Mouse (Mus musculus) limb, embryonic 11.5 days (tissue): ENCODE measurements at regions not wholly inside any gene's neighbourhood (a gene's known extent, or its start where the extent isn't known, plus 50 kb on each side); places are given as distances from the start of the nearest gene placed in this dataset.

ENCODE experiments used
- ATAC-seq: fragments of 200-750 bp; cut with Nextera tagmentation; 2 replicates; pipeline ENCODE4 v1.8.0; 2017; ENCODE audit warnings: low read depth; ENCODE audit not compliant: insufficient number of reproducible peaks, low FRiP score, low TSS enrichment
- DNase-seq: peaks from one replicate; pipeline ENCODE4 v3.0.0-alpha.2; 2015; ENCODE audit warnings: low spot score
- H3K27ac ChIP-seq: fragments of 300-500 bp; sonication (generic); replicated peaks from 2 replicates; pipeline ENCODE4 v1.5.1; 2014; ENCODE audit warnings: low read depth, mild to moderate bottlenecking, low read length
- H3K27me3 ChIP-seq: fragments of 300-500 bp; sonication (generic); 2 replicates; pipeline ENCODE4 v1.6.1; 2014; ENCODE audit warnings: mild to moderate bottlenecking, low read length, mixed read lengths; ENCODE audit not compliant: control insufficient read depth, insufficient read depth
- H3K36me3 ChIP-seq: fragments of 300-500 bp; sonication (generic); 2 replicates; pipeline ENCODE4 v1.6.1; 2014; ENCODE audit warnings: mild to moderate bottlenecking, low read length, moderate library complexity, mixed read lengths; ENCODE audit not compliant: control insufficient read depth, insufficient read depth
- H3K4me1 ChIP-seq: fragments of 300-500 bp; sonication (generic); 2 replicates; pipeline ENCODE4 v1.6.1; 2014; ENCODE audit warnings: low read length, mixed read lengths; ENCODE audit not compliant: control insufficient read depth, insufficient read depth
- H3K4me2 ChIP-seq: fragments of 300-500 bp; sonication (generic); 2 replicates; pipeline ENCODE4 v1.6.1; 2014; ENCODE audit warnings: low read depth, mild to moderate bottlenecking, moderate library complexity; ENCODE audit not compliant: severe bottlenecking
- H3K4me3 ChIP-seq: fragments of 300-500 bp; sonication (generic); 2 replicates; pipeline ENCODE4 v1.5.1; 2014; ENCODE audit warnings: low read depth, low read length
- H3K9ac ChIP-seq: fragments of 300-500 bp; sonication (generic); 2 replicates; pipeline ENCODE4 v1.6.1; 2014; ENCODE audit warnings: mild to moderate bottlenecking, low read length
- H3K9me3 ChIP-seq: fragments of 300-500 bp; sonication (generic); 2 replicates; pipeline ENCODE4 v1.6.1; 2016; ENCODE audit warnings: low read length; ENCODE audit not compliant: control insufficient read depth
- whole genome bisulfite sequencing: fragments of 180-500 bp; shearing (Covaris S2); extraction: QIAGEN DNeasy Blood & Tissue Kit; methylation state at CpG from one replicate; pipeline ENCODE4 v1.1.7; 2014; 5-methylcytosine and 5-hydroxymethylcytosine counted together

DNA sequence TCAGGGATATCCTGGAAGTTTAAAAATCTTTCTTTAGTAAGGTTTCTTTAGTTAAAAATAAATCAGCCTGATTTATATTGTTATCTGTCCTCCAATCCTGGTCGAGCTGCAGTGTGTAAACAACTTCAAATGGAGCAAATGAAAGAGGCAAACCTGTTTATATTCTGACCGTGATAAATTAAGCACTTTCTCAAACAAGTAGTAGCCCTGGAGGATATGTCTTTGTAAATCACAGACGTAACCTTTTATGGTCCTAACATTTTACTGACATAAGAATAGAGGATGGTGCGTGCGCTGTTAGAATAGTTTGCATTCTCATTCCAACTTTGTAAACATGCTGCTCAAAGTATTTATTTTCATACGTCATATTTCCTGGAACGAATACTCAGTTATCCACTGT lies 113.3 kb upstream of the Itga4 start:
- no peak for DNase-seq
- H3K27ac ChIP-seq: no peak overlapping the region
- no peak overlapping the region for H3K9ac ChIP-seq
- WGBS: 30% methylated on average over 7 of the region's 7 CpGs
- H3K9me3 ChIP-seq: no peaks in the 10 kb centered on the region
- no peaks in the 10 kb centered on the region for H3K27me3 ChIP-seq
- no peak for ATAC-seq
- no peak overlapping the region for H3K4me2 ChIP-seq
- no peaks in the 10 kb centered on the region for H3K36me3 ChIP-seq
- H3K4me3 ChIP-seq: no peak overlapping the region
- no peaks in the 10 kb centered on the region for H3K4me1 ChIP-seq

DNA sequence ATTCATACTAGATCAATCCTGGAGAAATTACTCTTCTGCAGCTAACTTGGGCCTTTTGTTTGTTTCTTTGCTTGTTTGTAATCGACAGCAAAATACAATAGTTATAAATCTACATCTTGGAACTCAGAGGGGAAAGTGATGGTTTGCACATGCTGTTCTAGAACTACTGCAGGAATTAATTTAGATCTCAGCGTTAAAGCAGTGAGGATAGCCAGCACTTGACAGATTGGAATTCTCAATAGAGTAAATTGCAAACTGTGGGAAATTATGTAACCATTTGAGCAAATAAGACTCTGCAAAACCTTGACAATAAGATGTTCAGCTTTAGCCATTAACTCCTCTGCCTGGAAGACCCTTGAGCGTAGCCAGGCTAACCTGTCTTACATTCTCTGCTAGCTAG lies 112.0 kb upstream of the Itga4 start:
- Histone ChIP-seq H3K4me1 (no peaks in the 10 kb centered on the region), H3K9me3 (no peaks in the 10 kb centered on the region), H3K4me2 (no peak overlapping the region), H3K9ac (no peak overlapping the region), H3K4me3 (no peak overlapping the region), H3K27ac (no peak overlapping the region), H3K36me3 (no peaks in the 10 kb centered on the region), H3K27me3 (no peaks in the 10 kb centered on the region)
- ATAC-seq (no peak), DNase-seq (no peak)
- 49% methylated on average over 3 of the region's 3 CpGs for WGBS

DNA sequence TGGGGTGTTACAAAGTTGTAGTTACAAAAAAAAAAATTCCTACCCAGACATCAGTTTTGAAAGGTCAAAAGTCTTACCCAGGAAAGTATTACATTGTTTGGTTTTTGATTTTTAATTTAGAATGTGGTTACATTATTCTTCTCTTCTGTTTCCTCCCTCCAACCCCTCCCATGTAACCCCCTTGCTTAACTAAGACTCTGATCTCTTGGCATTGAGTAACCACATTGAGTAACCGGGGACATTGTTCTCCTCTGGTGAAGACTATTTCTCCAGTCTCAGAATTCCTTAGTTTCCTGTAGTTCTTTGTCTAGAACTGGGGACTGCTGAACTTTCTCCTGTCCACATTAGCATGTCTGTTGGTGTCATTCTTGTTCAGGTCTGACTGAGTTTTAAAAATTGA lies 109.3 kb upstream of the Itga4 start:
- H3K4me3 ChIP-seq: no peak overlapping the region
- H3K9ac ChIP-seq: no peak overlapping the region
- 82% methylated on average over 1 of the region's 1 CpGs for WGBS
- ATAC-seq (no peak), DNase-seq (no peak)
- no peaks in the 10 kb centered on the region for H3K36me3 ChIP-seq
- no peaks in the 10 kb centered on the region for H3K9me3 ChIP-seq
- no peaks in the 10 kb centered on the region for H3K27me3 ChIP-seq
- no peak overlapping the region for H3K27ac ChIP-seq
- H3K4me1 ChIP-seq: no peaks in the 10 kb centered on the region
- no peak overlapping the region for H3K4me2 ChIP-seq

DNA sequence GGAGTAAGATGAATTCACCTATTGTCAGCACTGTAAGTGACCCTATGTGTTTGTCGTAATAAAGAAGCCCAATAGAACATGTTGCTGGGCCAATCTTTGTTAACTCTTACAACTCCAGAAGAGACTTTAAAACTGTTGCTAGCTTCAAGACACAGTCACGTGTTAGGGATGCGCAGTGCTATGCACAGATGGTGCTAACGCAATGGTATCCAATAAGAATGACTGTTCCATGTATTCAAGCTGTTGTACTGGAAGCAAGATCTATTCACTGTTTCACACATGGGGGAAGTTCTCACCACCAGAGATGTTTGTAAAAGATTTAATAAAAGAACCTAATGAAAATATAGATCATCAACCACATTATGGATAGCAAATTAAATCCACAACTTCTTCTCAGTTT lies 108.7 kb upstream of the Itga4 start:
- no peak overlapping the region for H3K27ac ChIP-seq
- H3K9me3 ChIP-seq: no peaks in the 10 kb centered on the region
- DNase-seq: no peak
- no peaks in the 10 kb centered on the region for H3K27me3 ChIP-seq
- no peaks in the 10 kb centered on the region for H3K36me3 ChIP-seq
- no peak overlapping the region for H3K4me2 ChIP-seq
- no peak overlapping the region for H3K4me3 ChIP-seq
- WGBS: 93% methylated on average over 4 of the region's 4 CpGs
- ATAC-seq: no peak
- no peaks in the 10 kb centered on the region for H3K4me1 ChIP-seq
- no peak overlapping the region for H3K9ac ChIP-seq

DNA sequence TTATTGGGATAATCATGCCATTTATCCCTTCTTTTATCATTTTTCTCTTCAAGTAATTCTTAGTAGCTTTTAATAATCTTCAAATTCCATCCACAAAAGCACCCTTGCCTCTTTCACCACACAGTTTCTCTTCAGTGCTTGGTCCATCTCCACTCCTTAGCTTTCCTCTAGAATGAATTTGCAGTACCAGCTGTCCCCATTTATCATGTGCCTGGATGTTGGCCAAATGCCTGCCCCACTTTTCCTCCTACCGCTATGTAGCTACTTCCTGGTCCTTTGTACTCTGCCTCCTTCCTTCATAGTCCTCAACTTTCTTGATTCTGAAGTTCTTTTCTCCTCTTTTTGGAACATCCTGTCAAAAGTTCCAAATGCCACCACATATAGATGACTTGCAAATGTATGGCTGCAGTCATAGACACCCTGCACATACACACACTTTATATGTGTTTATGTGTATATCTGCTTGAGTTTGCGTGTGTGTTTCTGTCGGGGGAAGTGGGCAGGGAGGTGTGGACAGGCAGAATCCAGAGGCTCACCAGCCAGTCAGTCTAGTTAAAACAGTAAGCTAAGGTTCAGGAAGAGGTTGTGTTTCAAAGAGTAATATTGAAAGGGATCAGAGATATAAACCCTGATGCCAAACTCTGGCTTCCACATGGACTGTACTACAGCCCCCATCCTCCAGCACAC lies 106.1 kb upstream of the Itga4 start:
- Histone ChIP-seq H3K36me3 (no peaks in the 10 kb centered on the region), H3K27me3 (no peaks in the 10 kb centered on the region), H3K4me2 (no peak overlapping the region), H3K9me3 (no peaks in the 10 kb centered on the region), H3K9ac (no peak overlapping the region), H3K27ac (no peak overlapping the region), H3K4me3 (no peak overlapping the region), H3K4me1 (no peaks in the 10 kb centered on the region)
- no peak for ATAC-seq
- DNase-seq: no peak
- 83% methylated on average over 3 of the region's 3 CpGs for WGBS

DNA sequence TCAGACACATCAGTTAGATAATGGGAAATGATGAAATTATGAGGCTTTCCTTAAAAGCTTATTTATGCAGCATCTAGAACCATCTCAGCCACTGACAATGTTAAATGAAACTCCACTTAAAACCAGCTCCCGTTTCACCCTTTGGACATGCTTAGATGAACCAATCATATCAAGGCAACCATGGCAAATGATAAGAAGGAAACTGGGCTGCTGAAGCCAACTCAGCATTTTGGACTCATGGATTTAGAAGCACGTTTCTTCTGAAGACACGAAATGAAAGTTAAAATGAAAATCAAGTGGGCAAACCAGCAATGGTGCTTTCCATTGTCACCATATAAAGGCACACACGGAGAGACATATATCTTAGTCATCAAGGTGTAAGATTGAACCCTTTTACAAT lies 103.6 kb upstream of the Itga4 start:
- ATAC-seq: no peak

DNA sequence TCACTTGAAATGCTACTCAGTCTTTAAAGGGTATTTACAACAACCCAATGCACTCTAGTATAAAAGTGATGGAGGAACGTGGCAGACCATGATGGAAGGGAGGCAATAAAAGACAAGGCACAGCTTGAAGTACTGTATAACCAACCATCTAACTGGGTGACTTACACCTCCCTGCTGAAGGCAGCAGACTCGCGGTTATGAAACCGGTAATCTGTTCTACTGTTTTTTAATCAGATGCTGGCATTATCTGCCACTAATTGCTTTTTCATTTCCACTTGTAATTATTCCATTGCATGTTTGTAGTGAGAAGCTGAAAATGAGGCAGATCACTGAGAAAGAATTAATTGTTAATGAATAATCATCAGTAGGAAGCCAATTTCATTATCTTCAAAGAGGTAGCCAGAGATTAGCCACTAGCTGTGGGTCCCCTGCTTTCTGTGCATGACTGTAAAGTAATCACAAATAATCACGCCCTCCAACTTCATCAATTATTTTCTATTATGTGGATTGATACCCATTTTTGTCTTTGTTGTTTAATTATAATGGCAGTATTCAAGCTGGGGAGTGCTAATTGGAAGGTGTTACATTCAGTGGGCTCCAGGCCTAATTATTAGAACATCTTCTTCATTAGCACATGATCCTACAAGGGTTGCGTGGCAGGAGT lies 103.1 kb upstream of the Itga4 start:
- Histone ChIP-seq H3K36me3 (no peaks in the 10 kb centered on the region), H3K9ac (no peak overlapping the region), H3K27me3 (no peaks in the 10 kb centered on the region), H3K4me2 (no peak overlapping the region), H3K4me3 (no peak overlapping the region), H3K9me3 (no peaks in the 10 kb centered on the region), H3K4me1 (no peaks in the 10 kb centered on the region), H3K27ac (no peak overlapping the region)
- no peak for DNase-seq
- ATAC-seq: no peak
- WGBS: 56% methylated on average over 6 of the region's 6 CpGs

More for the DNA sequence above, 103.6 kb upstream of the Itga4 start:
- 72% methylated on average over 4 of the region's 4 CpGs for WGBS
- Histone ChIP-seq H3K27me3 (no peaks in the 10 kb centered on the region), H3K4me3 (no peak overlapping the region), H3K4me1 (no peaks in the 10 kb centered on the region), H3K9ac (no peak overlapping the region), H3K36me3 (no peaks in the 10 kb centered on the region), H3K9me3 (no peaks in the 10 kb centered on the region), H3K4me2 (no peak overlapping the region), H3K27ac (no peak overlapping the region)
- DNase-seq: no peak

DNA sequence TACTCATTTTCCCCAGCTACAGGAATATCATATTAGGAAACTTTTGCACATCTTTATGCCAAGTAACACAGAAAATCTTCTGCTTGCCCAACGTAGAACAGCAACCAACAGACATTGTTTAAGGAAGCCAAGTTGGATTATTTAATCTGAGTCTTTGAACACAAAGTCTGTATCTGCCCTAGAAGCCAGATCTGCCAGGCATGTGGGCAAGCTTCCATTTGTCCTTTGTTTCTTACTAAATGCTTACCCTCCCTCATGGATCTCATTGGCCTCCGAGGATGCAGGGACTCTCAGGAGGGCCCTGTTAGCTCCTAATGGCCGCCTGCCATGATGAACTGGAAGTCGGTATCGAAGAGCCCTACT lies 102.5 kb upstream of the Itga4 start:
- Histone ChIP-seq H3K9me3 (no peaks in the 10 kb centered on the region), H3K27ac (no peak overlapping the region), H3K36me3 (no peaks in the 10 kb centered on the region), H3K9ac (no peak overlapping the region), H3K4me3 (no peak overlapping the region), H3K4me2 (no peak overlapping the region), H3K4me1 (no peaks in the 10 kb centered on the region), H3K27me3 (no peaks in the 10 kb centered on the region)
- 89% methylated on average over 5 of the region's 5 CpGs for WGBS
- no peak for DNase-seq
- ATAC-seq: no peak

DNA sequence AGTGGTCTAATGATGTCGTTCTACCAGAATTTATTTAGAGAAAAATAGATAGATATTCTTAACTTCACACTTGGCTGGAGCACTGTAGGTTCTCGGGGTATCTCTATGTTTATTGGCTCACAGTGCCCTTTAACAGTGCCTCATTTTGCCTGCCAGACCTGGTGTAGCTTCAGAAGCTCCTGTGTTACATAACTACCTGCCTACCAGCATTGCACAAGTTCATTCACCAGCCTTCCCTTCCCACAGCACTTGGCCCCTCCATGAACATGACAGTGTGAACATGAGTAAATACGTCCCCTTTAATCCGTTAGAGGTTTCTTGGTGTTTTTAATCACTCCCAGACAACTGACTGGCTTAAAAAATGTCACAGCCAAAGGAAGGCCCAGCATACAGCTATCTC lies 102.2 kb upstream of the Itga4 start:
- Histone ChIP-seq H3K4me3 (no peak overlapping the region), H3K4me2 (no peak overlapping the region), H3K27ac (no peak overlapping the region), H3K36me3 (no peaks in the 10 kb centered on the region), H3K27me3 (no peaks in the 10 kb centered on the region), H3K9me3 (no peaks in the 10 kb centered on the region), H3K4me1 (no peaks in the 10 kb centered on the region), H3K9ac (no peak overlapping the region)
- WGBS: 62% methylated on average over 4 of the region's 4 CpGs
- DNase-seq (no peak), ATAC-seq (no peak)
